Mouse (Mus musculus) bone marrow macrophage, adult 2 months (primary cell): ENCODE data around the gene Olfr141. TPM values are rescaled to one million over a fixed set of nuclear protein-coding genes. Genes with fewer than 3 reads are reported as not detected.

Experiments
- H3K27ac ChIP-seq: 2 replicates; pipeline ENCODE4 v1.5.1; 2012; ENCODE audit warnings: low read depth, low read length; ENCODE audit not compliant: insufficient read depth
- H3K4me1 ChIP-seq: 2 replicates; pipeline ENCODE4 v1.6.1; 2012; ENCODE audit warnings: low read length; ENCODE audit not compliant: control insufficient read depth, insufficient read depth
- H3K4me3 ChIP-seq: 2 replicates; pipeline ENCODE4 v1.5.1; 2012; ENCODE audit warnings: mild to moderate bottlenecking, low read length, moderate library complexity; ENCODE audit not compliant: insufficient read depth
- CTCF ChIP-seq: IDR thresholded peaks from 2 replicates; pipeline ENCODE4 v1.5.1; 2012; ENCODE audit warnings: low read depth, mild to moderate bottlenecking, low read length, moderate library complexity
- POLR2A ChIP-seq: IDR thresholded peaks from 2 replicates; pipeline ENCODE4 v1.6.1; 2012; ENCODE audit warnings: mild to moderate bottlenecking, low read depth, low read length, borderline replicate concordance
- polyA plus RNA-seq: library from polyadenylated mRNA; stranded (reverse); fragments of >200 nt; gene quantifications from 2 replicates; pipeline ENCODE4 v1.2.4, GENCODE M21; 2012; ENCODE audit not compliant: missing spikeins, insufficient read depth, insufficient read length

The Olfr141 gene
- polyA plus RNA-seq = not detected in 2 replicates

DNA sequence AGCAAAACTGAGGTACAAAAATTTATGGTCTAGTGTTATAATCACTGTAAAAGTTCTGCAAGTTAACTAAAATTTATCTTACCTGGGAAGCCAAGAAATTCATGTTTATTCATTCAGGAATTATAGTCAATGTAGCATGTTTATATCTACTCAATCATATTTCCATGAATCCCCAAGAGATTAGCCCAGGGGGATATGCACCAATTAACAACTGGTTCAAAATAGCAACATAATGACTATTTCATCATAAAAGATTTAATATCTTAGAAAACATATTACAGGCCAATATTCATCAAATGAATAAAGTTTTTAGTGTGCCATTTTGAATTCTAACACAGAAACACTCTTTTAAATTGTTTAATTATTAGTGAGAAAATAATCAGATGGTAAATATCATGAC lies at the start of gene Olfr141:
Olfr141 (minus strand) TSS at position 101 of the 400 bp plus-strand sequence.
- no peak within 1 kb of the TSS for H3K4me3 ChIP-seq
- no peaks in the 10 kb centered on the region for H3K4me1 ChIP-seq
- H3K27ac ChIP-seq = no peak within 1 kb of the TSS
- no peak for TF ChIP-seq CTCF
- TF ChIP-seq POLR2A = no peak

DNA sequence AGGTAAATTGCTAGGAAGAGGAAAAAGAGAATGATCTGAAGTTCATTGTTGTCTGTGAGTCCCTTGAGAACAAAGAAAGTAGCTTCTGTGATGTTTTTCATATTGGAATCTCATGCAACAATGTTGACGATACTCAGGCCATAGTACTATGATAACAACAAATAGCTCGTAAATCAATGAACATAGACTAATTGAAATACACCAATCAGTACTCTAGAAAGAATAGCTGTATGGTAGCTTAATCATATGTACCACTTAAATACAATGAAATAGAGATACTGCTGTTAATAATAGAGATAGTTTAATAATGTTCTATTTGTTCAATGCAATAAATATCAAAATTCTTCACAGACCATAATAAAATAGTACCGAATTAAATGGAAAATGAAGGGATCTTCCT lies 41.8 kb upstream of the Olfr141 start, which contains the start of gene Olfr1095:
Olfr1095 (minus strand) TSS at position 101 of the 400 bp plus-strand sequence.
- TF ChIP-seq POLR2A (no peak), CTCF (no peak)
- Histone ChIP-seq H3K27ac (no peak within 1 kb of the TSS), H3K4me1 (no peaks in the 10 kb centered on the region), H3K4me3 (no peak within 1 kb of the TSS)

DNA sequence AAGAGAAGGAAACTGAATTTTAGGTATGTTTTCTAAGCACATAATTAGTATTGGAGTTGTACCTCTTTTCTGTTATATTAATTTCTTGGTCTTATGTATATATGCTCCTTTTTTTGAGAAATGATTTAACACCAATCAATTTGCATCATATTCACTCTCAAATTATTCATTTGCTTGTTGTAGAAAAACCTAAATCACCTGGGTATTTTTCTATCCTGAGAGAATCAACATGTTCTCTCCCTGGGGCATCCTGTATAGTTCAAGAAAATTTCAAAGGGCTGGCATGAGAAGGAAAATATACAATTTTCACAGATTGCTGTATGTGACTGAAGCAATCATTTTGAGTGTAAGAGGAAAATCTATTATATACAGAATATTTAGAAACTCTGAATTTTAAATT lies 14.5 kb upstream of the Olfr141 start, which contains the start of gene Olfr1094:
Olfr1094 (plus strand) TSS at position 301 of the 400 bp plus-strand sequence.
- Histone ChIP-seq H3K4me1 (no peaks in the 10 kb centered on the region), H3K27ac (no peak within 1 kb of the TSS), H3K4me3 (no peak within 1 kb of the TSS)
- TF ChIP-seq CTCF (no peak), POLR2A (no peak)

DNA sequence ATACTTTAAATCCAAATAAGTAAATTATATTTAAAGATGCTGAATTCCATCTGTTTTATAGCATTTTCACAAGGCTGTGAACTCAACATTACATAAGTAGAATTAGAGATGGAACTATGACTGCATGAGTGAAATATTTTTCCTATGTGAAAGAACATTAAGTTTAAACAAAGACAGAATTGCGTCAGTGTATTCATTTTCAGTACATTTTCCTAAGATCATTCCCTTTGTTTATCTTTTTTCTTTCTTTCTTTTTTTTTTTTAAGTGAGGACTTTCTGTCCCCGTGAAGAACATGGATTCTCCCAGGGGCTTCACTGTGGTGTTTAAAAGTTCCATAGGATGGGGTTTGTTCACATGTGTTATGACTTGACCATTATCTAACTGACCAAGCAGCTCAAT lies 27.6 kb downstream of the Olfr141 start, which contains the start of gene Olfr1093:
Olfr1093 (plus strand) TSS at position 301 of the 400 bp plus-strand sequence.
- no peak for TF ChIP-seq POLR2A
- no peak for TF ChIP-seq CTCF
- Histone ChIP-seq H3K27ac (no peak within 1 kb of the TSS), H3K4me1 (no peaks in the 10 kb centered on the region), H3K4me3 (no peak within 1 kb of the TSS)

DNA sequence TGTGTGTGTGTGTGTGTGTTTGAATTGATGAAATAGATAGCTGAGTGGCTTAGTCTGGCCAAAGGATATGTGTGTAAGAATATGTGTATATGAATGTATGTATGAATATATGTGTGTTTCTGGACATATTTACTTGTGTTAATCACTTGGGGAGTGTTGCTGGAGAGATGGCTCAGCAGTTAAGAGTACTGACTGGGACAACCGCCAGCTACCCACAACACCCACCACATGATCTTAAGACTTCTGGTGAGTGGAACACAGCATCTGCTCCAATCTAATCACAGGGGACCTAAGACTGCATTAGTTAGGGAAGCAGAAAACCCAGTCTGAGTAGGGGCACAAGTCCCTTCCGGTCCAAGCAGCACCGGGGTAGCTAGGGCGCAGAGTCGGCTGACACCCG lies 48.8 kb downstream of the Olfr141 start:
- Histone ChIP-seq H3K4me3 (no peak overlapping the region), H3K27ac (no peak overlapping the region)
- TF ChIP-seq POLR2A (no peak), CTCF (no peak)

DNA sequence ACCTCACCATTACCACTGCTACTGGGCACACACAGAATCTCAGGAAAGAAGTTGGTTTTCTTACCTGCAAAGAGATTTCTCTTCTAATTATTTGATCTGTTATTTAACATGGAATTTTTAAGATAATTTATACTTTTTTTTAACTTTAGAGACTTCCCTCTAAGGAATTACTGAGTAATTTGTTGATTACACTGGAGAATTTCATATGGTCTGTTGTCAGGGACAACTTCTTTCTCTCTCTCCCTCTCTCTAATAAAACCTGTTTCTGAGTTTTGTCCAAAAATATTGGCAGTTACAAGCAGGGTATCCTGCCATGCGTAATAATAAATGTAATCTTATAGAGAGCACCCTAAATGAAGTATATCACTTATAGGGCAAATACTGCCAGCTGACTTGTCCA lies 50.9 kb downstream of the Olfr141 start, which contains the start of gene Olfr1090:
Olfr1090 (minus strand) TSS at position 101 of the 400 bp plus-strand sequence.
- no peaks in the 10 kb centered on the region for H3K4me1 ChIP-seq
- TF ChIP-seq POLR2A = no peak
- TF ChIP-seq CTCF = no peak

More for the DNA sequence above, 48.8 kb downstream of the Olfr141 start:
- H3K4me1 ChIP-seq = no peaks in the 10 kb centered on the region

More for the DNA sequence above, 50.9 kb downstream of the Olfr141 start, which contains the start of gene Olfr1090:
- no peak within 1 kb of the TSS for H3K27ac ChIP-seq
- H3K4me3 ChIP-seq = no peak within 1 kb of the TSS

Other genes starting within 250 kb of the Olfr141 start
- gene Olfr1082, start 211.1 kb downstream of the Olfr141 start, polyA plus RNA-seq = not detected in 2 replicates
- gene Olfr1084, start 170.3 kb downstream of the Olfr141 start, polyA plus RNA-seq = not detected in 2 replicates
- 0.16 TPM in 1 of 2 replicates, not detected in the other for gene Olfr1085, start 148.0 kb downstream of the Olfr141 start, polyA plus RNA-seq
- not detected in 2 replicates for gene Olfr1086, start 129.9 kb downstream of the Olfr141 start, polyA plus RNA-seq
- gene Olfr1087, start 111.6 kb downstream of the Olfr141 start, polyA plus RNA-seq = not detected in 2 replicates
- gene Olfr1089, start 76.3 kb downstream of the Olfr141 start, polyA plus RNA-seq = not detected in 2 replicates
- gene Olfr1090, start 51.0 kb downstream of the Olfr141 start, polyA plus RNA-seq = 0.63 TPM in 1 of 2 replicates, not detected in the other
- not detected in 2 replicates for gene Olfr1093, start 27.5 kb downstream of the Olfr141 start, polyA plus RNA-seq
- not detected in 2 replicates for gene Olfr1094, start 14.6 kb upstream of the Olfr141 start, polyA plus RNA-seq
- gene Olfr1095, start 41.7 kb upstream of the Olfr141 start, polyA plus RNA-seq = not detected in 2 replicates
- not detected in 2 replicates for gene Gm13723, start 64.8 kb upstream of the Olfr141 start, polyA plus RNA-seq
- 0.17 TPM in 1 of 2 replicates, not detected in the other for gene Olfr1097, start 82.2 kb upstream of the Olfr141 start, polyA plus RNA-seq
- not detected in 2 replicates for gene Olfr1098, start 114.5 kb upstream of the Olfr141 start, polyA plus RNA-seq
- not detected in 2 replicates for gene Olfr1099, start 150.7 kb upstream of the Olfr141 start, polyA plus RNA-seq
- not detected in 2 replicates for gene Olfr1100, start 169.9 kb upstream of the Olfr141 start, polyA plus RNA-seq
- not detected in 2 replicates for gene Olfr1101, start 181.2 kb upstream of the Olfr141 start, polyA plus RNA-seq
- gene Olfr1102, start 188.4 kb upstream of the Olfr141 start, polyA plus RNA-seq = not detected in 2 replicates
- not detected in 2 replicates for gene Olfr1104, start 217.1 kb upstream of the Olfr141 start, polyA plus RNA-seq
- not detected in 2 replicates for gene Olfr1105, start 226.5 kb upstream of the Olfr141 start, polyA plus RNA-seq
- not detected in 2 replicates for gene Olfr1106, start 242.3 kb upstream of the Olfr141 start, polyA plus RNA-seq